Mouse (Mus musculus) ES-E14 (cell line): ENCODE measurements around the gene Mapk8ip2.

Source experiments
- CHD2 ChIP-seq: IDR thresholded peaks from 2 replicates; pipeline ENCODE4 v1.6.1; 2014; ENCODE audit warnings: mild to moderate bottlenecking, low read depth, low read length, inconsistent platforms
- ZC3H11A ChIP-seq: IDR thresholded peaks from 2 replicates; pipeline ENCODE4 v1.6.1; 2012; ENCODE audit warnings: low read depth, mild to moderate bottlenecking, inconsistent platforms, low read length, borderline replicate concordance
- ZNF384 ChIP-seq: IDR thresholded peaks from 2 replicates; pipeline ENCODE4 v1.6.1; 2012; ENCODE audit warnings: low read depth, low read length, inconsistent platforms

- no peak for TF ChIP-seq CHD2
- no peak for TF ChIP-seq ZC3H11A
- TF ChIP-seq ZNF384 = no peak
Measured at GRCm38 (mm10) chr15:89430341-89430740, 23.4 kb upstream of the Mapk8ip2 start.
